Mouse (Mus musculus) intestine, postnatal 0 days (tissue): ENCODE data around the gene Nrbf2. TPM values are rescaled to one million over a fixed set of nuclear protein-coding genes. Genes with fewer than 3 reads are reported as not detected.
A peak's percentile ranks its signal among the peaks of the same experiment; 100 is the strongest.

ENCODE experiments used
- ATAC-seq: fragments of 200-750 bp; cut with Nextera tagmentation; 2 replicates; pipeline ENCODE4 v1.8.0; 2017; ENCODE audit warnings: mild to moderate bottlenecking, moderate TSS enrichment, moderate library complexity
- H3K27ac ChIP-seq: fragments of 300-500 bp; sonication (generic); 2 replicates; pipeline ENCODE4 v1.5.1; 2014; ENCODE audit warnings: mild to moderate bottlenecking, low read depth, low read length, moderate library complexity
- H3K27me3 ChIP-seq: fragments of 300-500 bp; sonication (generic); replicated peaks from 2 replicates; pipeline ENCODE4 v1.6.1; 2014; ENCODE audit warnings: low read length, mixed read lengths; ENCODE audit not compliant: control insufficient read depth, insufficient read depth
- H3K36me3 ChIP-seq: fragments of 300-500 bp; sonication (generic); 2 replicates; pipeline ENCODE4 v1.6.1; 2014; ENCODE audit warnings: mild to moderate bottlenecking, moderate library complexity; ENCODE audit not compliant: control insufficient read depth, insufficient read depth
- H3K4me1 ChIP-seq: fragments of 300-500 bp; sonication (generic); replicated peaks from 2 replicates; pipeline ENCODE4 v1.6.1; 2014; ENCODE audit warnings: antibody characterized with exemption, low read length, mixed read lengths; ENCODE audit not compliant: control insufficient read depth, insufficient read depth
- H3K4me2 ChIP-seq: fragments of 300-500 bp; sonication (generic); replicated peaks from 2 replicates; pipeline ENCODE4 v1.6.1; 2014; ENCODE audit warnings: low read depth, mild to moderate bottlenecking, moderate library complexity
- H3K4me3 ChIP-seq: fragments of 300-500 bp; sonication (generic); 2 replicates; pipeline ENCODE4 v1.5.1; 2014; ENCODE audit warnings: low read depth, low read length
- H3K9ac ChIP-seq: fragments of 300-500 bp; sonication (generic); 2 replicates; pipeline ENCODE4 v1.6.1; 2014; ENCODE audit warnings: mild to moderate bottlenecking, low read depth, low read length
- H3K9me3 ChIP-seq: fragments of 300-500 bp; sonication (generic); 2 replicates; pipeline ENCODE4 v1.6.1; 2016; ENCODE audit warnings: mixed run types; ENCODE audit not compliant: control insufficient read depth
- CTCF ChIP-seq: sonication (generic); IDR thresholded peaks from 2 replicates; pipeline ENCODE4 v1.5.1; 2016; ENCODE audit warnings: low read depth, mild to moderate bottlenecking, control low read depth, antibody characterized with exemption, moderate library complexity
- whole genome bisulfite sequencing: fragments of 180-500 bp; shearing (Covaris S2); extraction: QIAGEN DNeasy Blood & Tissue Kit; methylation state at CpG from one replicate; pipeline ENCODE4 v1.1.7; 2014; 5-methylcytosine and 5-hydroxymethylcytosine counted together
- polyA plus RNA-seq: library from polyadenylated mRNA; unstranded; fragments of >200 nt; fragmentation: Nextera tagmentation; extraction: Ambion mirVana; gene quantifications from 2 replicates; pipeline ENCODE4 v1.2.1, GENCODE M21; 2015

Nrbf2 gene
- polyA plus RNA-seq, 1 experiment from 2014 or later: 31.7 TPM

DNA sequence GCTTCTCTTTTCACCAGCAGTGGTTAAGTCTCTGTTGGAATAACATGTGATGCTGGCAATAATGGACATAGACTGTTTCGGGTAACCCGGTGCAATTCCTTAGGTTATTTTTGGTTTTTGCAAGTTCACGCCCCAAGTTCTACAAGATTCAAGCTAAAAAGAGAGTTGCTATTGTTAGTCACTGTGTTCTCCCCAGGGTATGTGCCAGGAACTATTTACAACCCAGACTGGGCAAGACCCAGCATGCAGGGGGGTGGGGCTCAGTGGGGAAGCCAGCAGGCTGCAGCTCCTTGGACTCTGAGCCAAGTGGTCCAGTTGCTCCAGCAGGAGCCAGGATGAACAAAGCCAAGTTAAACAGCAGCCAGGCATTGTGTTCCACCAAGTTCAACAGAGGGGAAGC is 2.8 kb upstream of the Nrbf2 start:
- no peak for TF ChIP-seq CTCF
- no peaks in the 10 kb centered on the region for H3K36me3 ChIP-seq
- no peaks in the 10 kb centered on the region for H3K27me3 ChIP-seq
- no peak overlapping the region for H3K27ac ChIP-seq
- no peaks in the 10 kb centered on the region for H3K9me3 ChIP-seq
- peaks cover 3% of the 10 kb centered on the region; the same call in 1 of the 2 replicates for H3K4me1 ChIP-seq
- H3K4me3 ChIP-seq: no peak overlapping the region
- WGBS: 90% methylated on average over 3 of the region's 3 CpGs
- no peak overlapping the region for H3K4me2 ChIP-seq
- ATAC-seq: no peak
- H3K9ac ChIP-seq: no peak overlapping the region

DNA sequence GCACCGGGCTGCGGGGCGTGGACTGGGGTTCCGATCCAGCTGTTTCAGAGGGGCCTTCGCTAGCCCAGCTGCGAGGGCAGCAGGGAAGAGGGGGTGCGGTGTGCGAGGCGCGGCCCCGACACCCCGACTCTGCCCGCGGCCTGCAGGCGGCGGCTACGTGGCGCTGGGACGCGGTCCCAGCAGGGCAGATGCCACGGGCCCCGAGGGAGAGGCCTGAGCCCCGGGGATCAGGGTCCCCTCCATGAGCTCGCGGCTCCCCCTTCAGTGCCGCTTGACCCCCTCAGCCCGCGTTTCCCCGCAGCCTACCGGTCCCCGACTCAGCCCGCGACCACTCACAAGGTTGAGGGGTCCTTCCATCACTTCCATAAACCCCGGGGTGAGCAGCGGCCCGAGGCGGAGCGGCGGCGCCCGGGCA is 337 bp downstream of the Nrbf2 start:
- TF ChIP-seq CTCF: peak; percentile 49
- ATAC-seq: peak; percentile 74
- 0% methylated on average over 40 of the region's 41 CpGs for WGBS
- peak overlapping the region; percentile 87 for H3K27ac ChIP-seq
- H3K36me3 ChIP-seq: no peaks in the 10 kb centered on the region
- peak overlapping the region; percentile 86 for H3K4me2 ChIP-seq
- H3K4me3 ChIP-seq: peak overlapping the region; percentile 83
- H3K9ac ChIP-seq: peak overlapping the region; percentile 90
- no peaks in the 10 kb centered on the region for H3K27me3 ChIP-seq
- H3K4me1 ChIP-seq: peaks cover 3% of the 10 kb centered on the region; the same call in 1 of the 2 replicates
- H3K9me3 ChIP-seq: no peaks in the 10 kb centered on the region

DNA sequence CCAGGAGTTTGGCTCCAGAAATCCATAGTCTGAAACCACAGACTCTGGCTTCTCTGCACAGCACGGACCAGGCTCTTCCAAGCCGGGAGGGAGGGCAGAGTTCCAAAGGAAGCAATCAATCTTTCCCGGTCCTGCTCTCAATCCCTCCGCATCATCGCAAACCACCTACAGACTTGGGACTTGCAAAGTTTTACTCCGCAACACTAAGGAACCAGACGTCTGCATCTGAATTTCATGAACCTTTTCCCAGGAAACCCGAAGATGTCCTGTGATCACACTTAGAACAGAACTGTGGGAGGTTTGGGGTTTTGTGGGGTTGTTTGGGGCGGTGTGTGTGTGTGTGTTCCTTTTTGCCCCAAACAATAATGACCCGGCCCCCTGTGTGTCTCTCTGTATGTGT is 794 bp downstream of the Nrbf2 start:
- Histone ChIP-seq H3K9ac (peak overlapping the region; percentile 90), H3K9me3 (no peaks in the 10 kb centered on the region), H3K4me2 (peak overlapping the region; percentile 86), H3K4me1 (peaks cover 3% of the 10 kb centered on the region; the same call in 1 of the 2 replicates), H3K27ac (peak overlapping the region; percentile 87), H3K36me3 (no peaks in the 10 kb centered on the region), H3K4me3 (peak overlapping the region; percentile 83), H3K27me3 (no peaks in the 10 kb centered on the region)
- WGBS: under 1% methylated on average over 10 of the region's 10 CpGs
- no peak for TF ChIP-seq CTCF
- no peak for ATAC-seq

DNA sequence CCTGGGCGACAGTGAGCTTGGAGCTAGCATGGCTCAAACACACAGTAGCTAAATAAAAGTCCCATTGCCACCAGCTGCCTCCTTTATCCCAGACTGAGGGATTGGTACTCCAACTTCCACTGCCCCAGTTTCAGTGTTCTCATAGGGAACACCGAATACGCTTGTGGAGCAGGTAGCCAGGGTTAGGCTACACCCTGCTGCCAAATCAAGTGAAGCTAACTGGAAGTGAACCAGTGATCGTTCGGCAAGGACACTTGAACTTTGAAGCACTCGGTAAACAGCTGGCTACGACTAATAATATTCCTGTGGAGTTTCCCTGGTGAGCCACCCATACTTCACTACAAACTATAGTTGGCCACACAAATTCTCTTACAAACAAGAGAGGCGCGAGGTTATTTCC is 1.6 kb downstream of the Nrbf2 start:
- Histone ChIP-seq H3K27ac (no peak overlapping the region), H3K4me3 (peak overlapping the region; percentile 83), H3K27me3 (no peaks in the 10 kb centered on the region), H3K36me3 (no peaks in the 10 kb centered on the region), H3K9ac (no peak overlapping the region), H3K9me3 (no peaks in the 10 kb centered on the region), H3K4me1 (peaks cover 3% of the 10 kb centered on the region; the same call in 1 of the 2 replicates), H3K4me2 (peak overlapping the region; percentile 86)
- no peak for ATAC-seq
- no peak for TF ChIP-seq CTCF
- 60% methylated on average over 9 of the region's 9 CpGs for WGBS

DNA sequence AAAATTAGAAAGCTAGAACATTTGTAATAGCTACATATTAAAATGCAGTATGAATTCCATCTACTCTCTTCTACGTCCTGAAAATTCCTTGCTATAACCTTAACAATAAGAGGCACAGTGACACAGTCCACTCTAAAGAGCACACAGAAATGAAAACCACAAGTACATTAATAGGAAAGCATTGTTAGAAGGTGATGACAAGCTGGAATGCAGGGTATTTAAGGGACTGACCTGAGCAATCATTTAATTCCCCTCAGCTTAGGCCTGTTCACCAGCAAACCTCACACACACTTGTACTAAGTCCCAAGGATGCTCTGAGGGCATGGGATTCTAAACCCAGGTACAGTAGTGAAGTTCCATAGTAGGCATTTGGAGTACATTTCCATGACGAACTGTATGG is 2.6 kb downstream of the Nrbf2 start:
- ATAC-seq: no peak
- no peak overlapping the region for H3K27ac ChIP-seq
- no peak overlapping the region for H3K4me3 ChIP-seq
- no peaks in the 10 kb centered on the region for H3K27me3 ChIP-seq
- WGBS: 74% methylated on average over 2 of the region's 2 CpGs
- H3K4me1 ChIP-seq: peaks cover 3% of the 10 kb centered on the region; the same call in 1 of the 2 replicates
- TF ChIP-seq CTCF: no peak
- no peak overlapping the region for H3K4me2 ChIP-seq
- H3K9me3 ChIP-seq: no peaks in the 10 kb centered on the region
- H3K36me3 ChIP-seq: no peaks in the 10 kb centered on the region
- H3K9ac ChIP-seq: no peak overlapping the region

DNA sequence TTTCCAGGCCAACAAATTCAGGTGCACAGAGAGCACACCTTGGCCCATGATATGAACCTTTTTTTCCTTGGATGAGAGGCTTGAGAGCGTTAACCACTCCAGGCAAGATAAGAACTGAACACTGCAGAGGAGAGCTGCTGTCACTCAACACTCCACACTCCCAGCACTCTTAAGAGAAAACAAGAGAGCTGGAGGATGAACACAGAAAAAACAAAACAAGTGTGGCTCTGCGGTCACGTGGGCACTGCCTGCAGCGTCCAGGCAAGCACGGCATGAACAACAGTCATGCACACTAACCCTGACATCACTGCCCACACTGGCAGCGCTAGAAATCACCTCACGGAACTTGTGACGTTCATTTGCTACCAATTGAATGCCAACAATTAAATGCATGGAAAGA is 3.3 kb downstream of the Nrbf2 start:
- ATAC-seq: no peak
- WGBS: 81% methylated on average over 8 of the region's 8 CpGs
- no peak overlapping the region for H3K4me2 ChIP-seq

DNA sequence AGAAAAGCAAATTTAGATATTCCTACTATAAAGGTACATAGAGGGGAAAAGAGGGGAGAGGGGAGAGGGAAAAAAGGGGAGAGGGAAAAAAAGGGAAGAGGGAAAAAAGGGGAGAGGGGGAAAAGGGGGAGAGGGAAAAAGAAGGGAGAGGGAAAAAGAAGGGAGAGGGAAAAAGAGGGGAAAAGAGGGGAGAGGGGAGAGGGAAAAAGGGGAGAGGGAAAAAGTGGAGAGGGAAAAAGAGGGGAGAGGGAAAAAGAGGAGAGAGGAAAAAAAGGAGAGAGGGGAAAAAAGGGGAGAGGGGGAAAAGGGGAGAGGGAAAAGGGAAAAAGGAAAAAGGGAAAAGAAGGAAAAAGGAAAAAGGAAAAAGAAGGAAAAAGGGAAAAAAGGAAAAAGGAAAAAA is 9.2 kb downstream of the Nrbf2 start:
- Histone ChIP-seq H3K9ac (no peak overlapping the region), H3K4me2 (no peak overlapping the region), H3K4me3 (no peak overlapping the region), H3K27ac (no peak overlapping the region), H3K27me3 (no peaks in the 10 kb centered on the region), H3K4me1 (no peaks in the 10 kb centered on the region), H3K9me3 (no peaks in the 10 kb centered on the region), H3K36me3 (peaks cover 25% of the 10 kb centered on the region; the same call in 1 of the 2 replicates)
- no peak for TF ChIP-seq CTCF
- no peak for ATAC-seq

More for the DNA sequence above, 3.3 kb downstream of the Nrbf2 start:
- Histone ChIP-seq H3K27me3 (no peaks in the 10 kb centered on the region), H3K9ac (no peak overlapping the region), H3K27ac (no peak overlapping the region), H3K36me3 (no peaks in the 10 kb centered on the region), H3K4me1 (peaks cover 3% of the 10 kb centered on the region; the same call in 1 of the 2 replicates), H3K4me3 (no peak overlapping the region), H3K9me3 (no peaks in the 10 kb centered on the region)
- no peak for TF ChIP-seq CTCF
